Mouse (Mus musculus): ENCODE results near the gene Sars2. TPM values are rescaled to one million over a fixed set of nuclear protein-coding genes. Genes with fewer than 3 reads are reported as not detected.

The Sars2 gene
- total and polyA plus RNA-seq, 3 experiments, result 10.5 to 24.9 (median 17.1) TPM

- no peak for DNase-seq (ENCODE audit: extremely low read depth)
- TF ChIP-seq CHD2 (IDR thresholded peaks at IDR 0.05; ENCODE audit: low read length), result no peak
- no peak for TF ChIP-seq GABPA (IDR thresholded peaks at IDR 0.05; ENCODE audit: insufficient replicate concordance, low read depth, low read length)
- TF ChIP-seq E2F4 (IDR thresholded peaks at IDR 0.05; ENCODE audit: insufficient replicate concordance, low read depth, low read length), result no peak
- no peak for TF ChIP-seq UBTF (IDR thresholded peaks at IDR 0.05; ENCODE audit: low read depth, low read length)
- TF ChIP-seq MAZ (IDR thresholded peaks at IDR 0.05; ENCODE audit: low read depth, low read length), result no peak
- TF ChIP-seq NRF1 (IDR thresholded peaks at IDR 0.05; ENCODE audit: low read depth, low read length), result no peak
- TF ChIP-seq ZKSCAN1 (IDR thresholded peaks at IDR 0.05; ENCODE audit: borderline replicate concordance, low read depth, low read length), result no peak
- no peak for TF ChIP-seq ETS1 (conservative IDR thresholded peaks at IDR 0.05; ENCODE audit: low read depth, low read length)
- TF ChIP-seq HCFC1 (IDR thresholded peaks at IDR 0.05; ENCODE audit: low read depth, low read length), result no peak
- TF ChIP-seq KAT2A (IDR thresholded peaks at IDR 0.05; ENCODE audit: insufficient replicate concordance, low read length), result no peak
- no peak for TF ChIP-seq MAFK (IDR thresholded peaks at IDR 0.05; ENCODE audit: insufficient replicate concordance, low read length)
- no peak for TF ChIP-seq PAX5 (IDR thresholded peaks at IDR 0.05; ENCODE audit: low read length)
- no peak for TF ChIP-seq TBP (conservative IDR thresholded peaks at IDR 0.05; ENCODE audit: low read depth, low read length)
- TF ChIP-seq ZMIZ1 (IDR thresholded peaks at IDR 0.05; ENCODE audit: low read depth, low read length), result no peak
- TF ChIP-seq NELFE (IDR thresholded peaks at IDR 0.05; ENCODE audit: low read depth, low read length), result no peak
- no peak for TF ChIP-seq MAX (IDR thresholded peaks at IDR 0.05; ENCODE audit: low read length)
- no peak for TF ChIP-seq MEF2A (IDR thresholded peaks at IDR 0.05; ENCODE audit: borderline replicate concordance, low read depth, low read length)
- H3K9ac ChIP-seq (ENCODE audit: insufficient read depth, low read depth), result no peak overlapping the region
- H3K27me3 ChIP-seq (replicated peaks), result no peaks in the 10 kb centered on the region
- dilution Hi-C loops (cut with MboI; ENCODE audit: extremely low pct_ligation_motif_present, extremely low pct_unique_long_range_greater_than_20kb, low sequenced_read_pairs) (no loop called here), in situ Hi-C loops (cut with MboI; ENCODE audit: low pct_ligation_motif_present, low pct_unique_long_range_greater_than_20kb, low sequenced_read_pairs) (no loop called here)
- H3K4me2 ChIP-seq (ENCODE audit: insufficient read depth, low read depth, poor library complexity, severe bottlenecking), result no peak overlapping the region
- no peak overlapping the region for H3K4me3 ChIP-seq (replicated peaks in 1 of 3; ENCODE audit: low read depth in 2 of 3, low read length in 2 of 3, poor library complexity in 1 of 3)
- H3K4me1 ChIP-seq (ENCODE audit: control insufficient read depth in 1 of 2, insufficient read depth in 2 of 2), result peaks cover 5 to 18% of the 10 kb centered on the region in 2 experiments
- H3K27ac ChIP-seq (ENCODE audit: insufficient read depth, low read depth), result no peak overlapping the region
- no peaks in the 10 kb centered on the region for H3K79me2 ChIP-seq (replicated peaks; ENCODE audit: control insufficient read depth, extremely low read depth, insufficient read depth, poor library complexity, severe bottlenecking)
- H3K36me3 ChIP-seq (replicated peaks in 1 of 2; ENCODE audit: control insufficient read depth in 1 of 2, insufficient read depth in 1 of 2, low read length in 1 of 2), result peaks cover 38 to 82% of the 10 kb centered on the region in 2 experiments
- H3K9me3 ChIP-seq (replicated peaks; ENCODE audit: low read length), result no peaks in the 10 kb centered on the region
Observed at GRCm38 (mm10) chr7:28774164-28774563, 32.4 kb downstream of the Sars2 start.

- Histone ChIP-seq H3K4me2 (ENCODE audit: insufficient read depth, low read depth, poor library complexity, severe bottlenecking) (no peak overlapping the region), H3K79me2 (replicated peaks; ENCODE audit: control insufficient read depth, extremely low read depth, insufficient read depth, poor library complexity, severe bottlenecking) (no peaks in the 10 kb centered on the region), H3K27ac (ENCODE audit: insufficient read depth, low read depth) (no peak overlapping the region), H3K4me3 (replicated peaks in 1 of 3; ENCODE audit: low read depth in 2 of 3, low read length in 2 of 3, poor library complexity in 1 of 3) (no peak overlapping the region), H3K4me1 (ENCODE audit: control insufficient read depth in 1 of 2, insufficient read depth in 2 of 2) (peaks cover 8 to 21% of the 10 kb centered on the region in 2 experiments), H3K9me3 (replicated peaks; ENCODE audit: low read length) (no peaks in the 10 kb centered on the region), H3K9ac (ENCODE audit: insufficient read depth, low read depth) (no peak overlapping the region), H3K36me3 (replicated peaks in 1 of 2; ENCODE audit: control insufficient read depth in 1 of 2, insufficient read depth in 1 of 2, low read length in 1 of 2) (peaks cover 40 to 85% of the 10 kb centered on the region in 2 experiments), H3K27me3 (replicated peaks) (no peaks in the 10 kb centered on the region)
- TF ChIP-seq EP300 (IDR thresholded peaks at IDR 0.05; ENCODE audit: low read length) (no peak), SMC3 (IDR thresholded peaks at IDR 0.05; ENCODE audit: low read depth, low read length) (no peak), NELFE (IDR thresholded peaks at IDR 0.05; ENCODE audit: low read depth, low read length) (no peak), CHD1 (IDR thresholded peaks at IDR 0.05; ENCODE audit: low read depth, low read length) (no peak), TBP (conservative IDR thresholded peaks at IDR 0.05; ENCODE audit: low read depth, low read length) (no peak), BHLHE40 (IDR thresholded peaks at IDR 0.05; ENCODE audit: low read depth, low read length) (no peak), MAFK (IDR thresholded peaks at IDR 0.05; ENCODE audit: insufficient replicate concordance, low read length) (no peak), MAZ (IDR thresholded peaks at IDR 0.05; ENCODE audit: low read depth, low read length) (no peak), UBTF (IDR thresholded peaks at IDR 0.05; ENCODE audit: low read depth, low read length) (no peak), JUND (conservative IDR thresholded peaks at IDR 0.05; ENCODE audit: low read depth, low read length) (no peak), USF1 (IDR thresholded peaks at IDR 0.05; ENCODE audit: low read depth, low read length) (no peak), NRF1 (IDR thresholded peaks at IDR 0.05; ENCODE audit: low read depth, low read length) (no peak), MEF2A (IDR thresholded peaks at IDR 0.05; ENCODE audit: borderline replicate concordance, low read depth, low read length) (no peak), TCF12 (IDR thresholded peaks at IDR 0.05; ENCODE audit: low read depth, low read length) (no peak), HCFC1 (IDR thresholded peaks at IDR 0.05; ENCODE audit: low read depth, low read length) (no peak), USF2 (conservative IDR thresholded peaks at IDR 0.05; ENCODE audit: low read depth, low read length) (no peak), ELF1 (IDR thresholded peaks at IDR 0.05; ENCODE audit: low read depth, low read length) (no peak), MYC (IDR thresholded peaks at IDR 0.05; ENCODE audit: low read depth, low read length) (no peak), MXI1 (IDR thresholded peaks at IDR 0.05; ENCODE audit: low read depth, low read length) (no peak), GABPA (IDR thresholded peaks at IDR 0.05; ENCODE audit: insufficient replicate concordance, low read depth, low read length) (no peak)
- in situ Hi-C loops (cut with MboI; ENCODE audit: low pct_ligation_motif_present, low pct_unique_long_range_greater_than_20kb, low sequenced_read_pairs), result loop anchor here (25.0 kb wide), 1 partner anchor 262 kb away; no protein-coding TSS in a partner anchor
- DNase-seq (ENCODE audit: extremely low read depth), result no peak
- dilution Hi-C loops (cut with MboI; ENCODE audit: extremely low pct_ligation_motif_present, extremely low pct_unique_long_range_greater_than_20kb, low sequenced_read_pairs), result no loop called here
Observed at GRCm38 (mm10) chr7:28775129-28775528, 33.3 kb downstream of the Sars2 start.

Measured in CH12.LX (cell line).